Mouse (Mus musculus) thymus, adult 2 months (tissue): ENCODE data around the gene Ap1g2.

Experiments
- CTCF ChIP-seq: fragments of 200-500 bp; IDR thresholded peaks from 2 replicates; pipeline ENCODE4 v1.5.1; 2012; ENCODE audit warnings: mild to moderate bottlenecking, control low read depth, low read length, moderate library complexity, borderline replicate concordance; ENCODE audit not compliant: control insufficient read depth, poor library complexity, insufficient read depth; ENCODE audit errors: extremely low read depth
- POLR2A ChIP-seq: fragments of 200-500 bp; IDR thresholded peaks from 2 replicates; pipeline ENCODE4 v1.6.1; 2012; ENCODE audit warnings: mild to moderate bottlenecking, low read length, control low read depth, moderate library complexity; ENCODE audit not compliant: control insufficient read depth, poor library complexity, insufficient read depth; ENCODE audit errors: extremely low read depth

GRCm38 (mm10) chr14:55105836-55106809 is at the start of gene Ap1g2:
- TF ChIP-seq CTCF = no peak
- TF ChIP-seq POLR2A = peak; percentile 56; the same call in 1 of the 2 replicates
